Mouse (Mus musculus) neutrophil, adult 65 days (primary cell): ENCODE results near the gene 3110001I22Rik. TPM values are rescaled to one million over a fixed set of nuclear protein-coding genes. Genes with fewer than 3 reads are reported as not detected.

Experiments
- total RNA-seq: library from RNA; stranded (reverse); gene quantifications from 2 replicates; pipeline ENCODE4 v1.2.4, GENCODE M21; 2023

Gene 3110001I22Rik
- total RNA-seq, result 12.8 and 16.8 TPM in 2 replicates

DNA sequence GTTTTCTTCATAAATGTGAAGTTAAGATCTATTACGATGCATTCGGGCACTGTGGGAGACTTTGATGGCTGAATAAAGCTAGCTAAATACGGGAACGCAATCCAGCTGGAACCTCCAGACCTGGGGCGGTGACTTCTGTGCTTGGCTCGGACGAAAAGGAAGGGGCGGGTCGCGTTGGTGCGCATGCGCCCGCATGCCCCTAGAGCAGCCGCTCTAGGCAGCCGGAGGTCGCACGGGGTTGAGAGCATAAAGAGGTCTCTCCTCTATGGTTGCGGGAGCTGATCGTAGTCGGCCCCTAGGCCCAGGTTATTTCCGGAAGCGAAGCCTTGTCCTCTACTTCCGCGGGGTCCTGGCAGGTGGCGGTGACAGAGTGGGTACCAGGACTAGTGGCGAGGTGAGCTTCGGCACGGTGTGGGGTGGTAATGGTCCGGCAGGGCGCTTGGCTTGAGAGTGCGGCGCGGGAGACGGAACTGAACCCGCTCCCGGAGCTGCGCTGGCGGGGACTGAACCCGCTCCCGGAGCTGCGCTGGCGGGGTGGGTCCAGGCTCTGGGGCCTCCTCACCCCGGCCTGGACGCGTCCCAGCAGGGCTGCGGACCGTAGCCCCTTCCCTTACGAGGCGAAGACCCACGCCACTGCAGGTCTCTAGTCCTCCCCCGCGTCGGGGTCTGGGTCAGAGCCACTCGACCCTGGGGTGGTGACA lies at the start of gene 3110001I22Rik, which contains the start of gene Bfar:
Gene 3110001I22Rik, plus strand, starts transcription at position 245 of the 701 bp plus-strand sequence.
Gene Bfar, plus strand, starts transcription at position 174 of the 701 bp plus-strand sequence.

DNA sequence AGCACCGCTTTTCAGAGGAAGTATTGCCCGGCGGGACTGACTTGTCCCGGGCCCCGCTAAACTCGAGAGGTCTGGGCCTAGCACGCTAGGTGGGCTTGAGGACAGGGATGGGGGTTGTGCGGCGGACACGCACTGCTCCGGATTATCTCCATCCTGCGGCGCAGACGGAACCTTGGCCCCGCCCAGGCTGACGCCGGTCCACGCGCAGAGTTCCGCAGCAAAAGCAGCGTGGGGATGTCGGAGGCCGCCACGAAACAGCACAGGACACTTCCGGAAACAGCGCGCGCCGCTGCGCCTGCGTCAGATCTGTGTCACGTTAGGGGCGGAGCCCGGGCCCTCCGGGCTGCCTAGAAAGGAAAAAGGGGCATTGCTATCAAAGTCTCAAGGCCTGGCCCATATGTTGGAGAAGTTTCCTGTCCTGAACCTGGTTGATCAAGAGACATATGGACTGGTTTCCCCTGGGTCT lies 3.8 kb upstream of the 3110001I22Rik start, which contains the start of gene Parn:
Gene Parn, minus strand, starts transcription at position 293 of the 466 bp plus-strand sequence.

Other genes with a start within 250 kb of the 3110001I22Rik start
- gene Parn, start 3.8 kb upstream of the 3110001I22Rik start, total RNA-seq, result 8.3 and 9.4 TPM in 2 replicates
- 21.2 and 31.3 TPM in 2 replicates for gene Bfar, start 71 bp upstream of the 3110001I22Rik start, total RNA-seq
- gene Pla2g10, start 59.1 kb downstream of the 3110001I22Rik start, total RNA-seq, result not detected in 2 replicates
- gene Rrn3, start 108.8 kb downstream of the 3110001I22Rik start, total RNA-seq, result 7.7 and 8.2 TPM in 2 replicates
- 30.4 and 34.8 TPM in 2 replicates for gene Ntan1, start 146.9 kb downstream of the 3110001I22Rik start, total RNA-seq
- gene Pdxdc1, start 231.2 kb downstream of the 3110001I22Rik start, total RNA-seq, result 35.9 and 68.0 TPM in 2 replicates
- 1.2 and 1.3 TPM in 2 replicates for gene Mpv17l, start 231.2 kb downstream of the 3110001I22Rik start, total RNA-seq